Mouse (Mus musculus) layer of hippocampus, adult 2 months (tissue): ENCODE data around the gene Fam136a. TPM values are rescaled to one million over a fixed set of nuclear protein-coding genes. Genes with fewer than 3 reads are reported as not detected.

Source experiments
- DNase-seq, 2 experiments: peaks; one replicate each; pipeline ENCODE4 v3.0.0; 2022; ENCODE audit warnings: low spot score in 2 of 2
- H3K27ac ChIP-seq: fragments of 200-600 bp; 2 replicates; pipeline ENCODE4 v1.8.1; 2022
- H3K4me3 ChIP-seq: fragments of 200-600 bp; 2 replicates; pipeline ENCODE4 v1.8.1; 2022; ENCODE audit warnings: mild to moderate bottlenecking
- CTCF ChIP-seq: fragments of 200-600 bp; conservative IDR thresholded peaks from 2 replicates; pipeline ENCODE4 v1.8.1; 2022; ENCODE audit warnings: antibody characterized with exemption, mild to moderate bottlenecking, moderate library complexity
- total RNA-seq, 2 experiments: library from RNA; stranded (reverse); gene quantifications; 2 replicates each; pipeline ENCODE4 v1.2.3; 2021

The Fam136a gene
- total RNA-seq, 2 experiments from 2014 or later = 27.0 to 30.0 TPM

DNA sequence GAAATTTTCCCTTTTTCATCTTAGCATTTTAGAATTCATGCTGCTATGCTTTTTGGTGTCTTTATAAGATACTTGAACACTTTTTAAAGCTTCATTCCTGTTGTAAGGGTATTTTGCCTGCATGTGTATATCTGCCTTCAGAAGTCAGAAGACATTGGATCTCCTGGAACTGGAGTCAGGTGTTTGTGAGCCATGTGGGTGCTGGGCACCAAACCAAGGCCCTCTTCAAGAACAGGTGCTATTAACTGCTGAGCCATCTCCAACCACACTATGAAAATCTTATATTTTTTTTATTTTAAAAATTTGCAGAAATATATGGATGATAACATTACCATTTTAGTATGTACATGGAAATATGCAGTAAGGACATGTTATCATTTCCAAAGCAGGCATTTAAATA, 40.9 kb downstream of the Fam136a start:
- DNase-seq = no peak
- H3K27ac ChIP-seq = no peak overlapping the region
- peak overlapping the region; percentile 83 for H3K4me3 ChIP-seq
- no peak for TF ChIP-seq CTCF

DNA sequence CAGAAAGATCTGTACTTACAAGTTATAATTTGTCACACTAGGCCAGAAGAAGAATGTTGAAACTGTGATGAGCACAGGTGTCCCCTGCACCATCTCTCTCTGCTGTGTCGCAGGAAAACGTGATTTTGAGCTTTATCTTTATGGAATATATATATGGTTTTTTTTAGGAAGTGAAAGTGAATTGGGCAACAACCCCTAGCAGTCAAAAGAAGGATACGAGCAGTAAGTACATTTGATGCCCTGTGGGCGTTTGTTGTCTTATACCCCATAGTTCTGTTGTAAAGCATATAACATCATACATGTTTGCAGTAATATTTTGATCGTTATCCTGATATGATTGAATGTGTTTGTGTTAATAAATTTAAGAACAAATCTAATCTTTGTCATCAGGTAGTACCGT, 53.3 kb downstream of the Fam136a start:
- TF ChIP-seq CTCF = no peak
- DNase-seq = no peak
- H3K27ac ChIP-seq = no peak overlapping the region
- H3K4me3 ChIP-seq = no peak overlapping the region

DNA sequence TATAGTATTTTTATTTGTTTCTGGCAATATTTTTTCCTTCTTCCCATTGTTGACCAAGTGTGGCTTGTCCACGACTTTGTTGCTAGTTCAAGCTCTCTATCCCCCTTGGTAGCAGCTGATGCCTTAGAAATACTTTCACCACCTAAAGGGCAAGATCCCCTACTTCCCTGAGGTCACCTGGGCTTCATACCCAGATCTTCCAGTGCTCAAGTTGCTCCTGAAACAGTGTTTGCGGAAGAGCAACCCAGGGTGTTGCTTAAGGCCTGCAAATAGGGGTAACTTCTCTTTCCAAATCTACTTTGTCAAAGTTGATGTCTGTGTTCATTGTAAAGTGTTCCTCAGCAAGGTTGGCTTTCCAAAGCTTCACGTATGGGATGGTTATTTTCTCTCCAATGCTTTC, 53.8 kb downstream of the Fam136a start:
- DNase-seq = no peak
- no peak overlapping the region for H3K4me3 ChIP-seq
- no peak overlapping the region for H3K27ac ChIP-seq
- TF ChIP-seq CTCF = no peak

Other genes with a start within 250 kb of the Fam136a start
- gene Tgfa, start 170.4 kb upstream of the Fam136a start, total RNA-seq = 10 to 100 TPM; 28.3 to 32.0 TPM
- 10 to 100 TPM; 75.3 to 88.0 TPM for gene Snrpg, start 5.7 kb downstream of the Fam136a start, total RNA-seq
- 100 to 1,000 TPM; 112 to 118 TPM for gene Pcyox1, start 31.5 kb downstream of the Fam136a start, total RNA-seq
- 100 to 1,000 TPM; 151 to 156 TPM for gene Tia1, start 38.6 kb downstream of the Fam136a start, total RNA-seq
- not detected for gene Gm44790, start 61.0 kb downstream of the Fam136a start, total RNA-seq
- gene C87436, start 72.7 kb downstream of the Fam136a start, total RNA-seq = 10 to 100 TPM; 18.9 to 20.6 TPM
- gene Pcbp1, start 160.7 kb downstream of the Fam136a start, total RNA-seq = 100 to 1,000 TPM; 179 to 184 TPM